Mouse (Mus musculus) kidney, adult 2 months (tissue): ENCODE measurements around the gene Piwil4. TPM values are rescaled to one million over a fixed set of nuclear protein-coding genes. Genes with fewer than 3 reads are reported as not detected.

Experiments
- DNase-seq: peaks from one replicate; pipeline ENCODE4 v3.0.0; 2021
- H3K27ac ChIP-seq: fragments of 200-500 bp; 2 replicates; pipeline ENCODE4 v1.5.1; 2012; ENCODE audit warnings: low read depth, low read length, control low read depth, inconsistent platforms; ENCODE audit not compliant: insufficient read depth
- H3K27me3 ChIP-seq: fragments of 200-500 bp; replicated peaks from 2 replicates; pipeline ENCODE4 v1.6.1; 2012; ENCODE audit warnings: mild to moderate bottlenecking, moderate library complexity, low read length, inconsistent platforms; ENCODE audit not compliant: control insufficient read depth, insufficient read depth
- H3K36me3 ChIP-seq: fragments of 200-500 bp; 2 replicates; pipeline ENCODE4 v1.6.1; 2012; ENCODE audit warnings: mild to moderate bottlenecking, moderate library complexity, low read length, inconsistent platforms; ENCODE audit not compliant: control insufficient read depth, insufficient read depth
- H3K4me1 ChIP-seq: fragments of 200-500 bp; 2 replicates; pipeline ENCODE4 v1.6.1; 2011; ENCODE audit warnings: low read length; ENCODE audit not compliant: control insufficient read depth, insufficient read depth
- H3K4me3 ChIP-seq: fragments of 200-500 bp; 2 replicates; pipeline ENCODE4 v1.5.1; 2011; ENCODE audit warnings: mild to moderate bottlenecking, low read depth, low read length, control low read depth; ENCODE audit not compliant: insufficient read depth
- CTCF ChIP-seq: fragments of 200-500 bp; conservative IDR thresholded peaks from 2 replicates; pipeline ENCODE4 v1.5.1; 2011; ENCODE audit warnings: low read depth, mild to moderate bottlenecking, control low read depth, low read length, moderate library complexity, mixed read lengths; ENCODE audit not compliant: insufficient read depth, insufficient read length
- POLR2A ChIP-seq: fragments of 200-500 bp; IDR thresholded peaks from one replicate; pipeline ENCODE4 v1.6.1; 2011; ENCODE audit warnings: low read depth, low read length, control low read depth
- WGBS: fragments of 180-500 bp; shearing (Covaris S2); methylation state at CpG from one replicate; pipeline ENCODE4 v1.1.7; 2018; 5-methylcytosine and 5-hydroxymethylcytosine counted together
- polyA plus RNA-seq: library from polyadenylated mRNA; depleted of rRNA; stranded (reverse); fragments of >200 nt; gene quantifications from 2 replicates; pipeline ENCODE4 v1.2.3, GENCODE M21; 2012; rRNA removed

Gene Piwil4
- polyA plus RNA-seq, 1 experiment = 0.38 TPM

GRCm38 (mm10) chr9:14647849-14648248, 92.7 kb downstream of the Piwil4 start:
- WGBS = 85% methylated on average over 8 of the region's 8 CpGs
- Histone ChIP-seq H3K36me3 (no peaks in the 10 kb centered on the region), H3K4me1 (no peaks in the 10 kb centered on the region), H3K27ac (no peak overlapping the region), H3K27me3 (no peaks in the 10 kb centered on the region; the same call in 1 of the 2 replicates), H3K4me3 (no peak overlapping the region)
- DNase-seq = no peak
- TF ChIP-seq CTCF (no peak), POLR2A (no peak)

GRCm38 (mm10) chr9:14646641-14647040, 93.9 kb downstream of the Piwil4 start:
- no peak for DNase-seq
- no peaks in the 10 kb centered on the region; the same call in 1 of the 2 replicates for H3K27me3 ChIP-seq
- H3K4me1 ChIP-seq = peaks cover 6% of the 10 kb centered on the region; the same call in 1 of the 2 replicates
- 98% methylated on average over 1 of the region's 1 CpGs for WGBS
- no peak overlapping the region for H3K27ac ChIP-seq
- no peak overlapping the region for H3K4me3 ChIP-seq
- no peak for TF ChIP-seq POLR2A
- no peaks in the 10 kb centered on the region for H3K36me3 ChIP-seq

Other genes with a start within 250 kb of the Piwil4 start
- gene Kdm4d, start 240.3 kb downstream of the Piwil4 start, polyA plus RNA-seq = 0.09 and 0.19 TPM in 2 replicates
- gene Cwc15, start 240.1 kb downstream of the Piwil4 start, polyA plus RNA-seq = 14.6 and 20.0 TPM in 2 replicates
- 15.5 and 19.4 TPM in 2 replicates for gene Amotl1, start 95.7 kb downstream of the Piwil4 start, polyA plus RNA-seq
- gene Fut4, start 11.7 kb upstream of the Piwil4 start, polyA plus RNA-seq = 0.97 and 1.3 TPM in 2 replicates
- not detected in 2 replicates for gene 1700012B09Rik, start 30.3 kb upstream of the Piwil4 start, polyA plus RNA-seq
- 3.1 and 3.5 TPM in 2 replicates for gene Mre11a, start 43.9 kb upstream of the Piwil4 start, polyA plus RNA-seq
- 4.0 and 5.0 TPM in 2 replicates for gene Ankrd49, start 44.1 kb upstream of the Piwil4 start, polyA plus RNA-seq
- 0.11 and 0.30 TPM in 2 replicates for gene Gpr83, start 119.5 kb upstream of the Piwil4 start, polyA plus RNA-seq
- gene Izumo1r, start 163.2 kb upstream of the Piwil4 start, polyA plus RNA-seq = 0.14 and 2.8 TPM in 2 replicates